Mouse (Mus musculus) T-helper 17 cell (primary cell): ENCODE measurements around the gene Dpp9.

Experiments
- in situ Hi-C, 2 experiments: fragments of 300-600 bp; cut with MboI, MseI; formaldehyde crosslinking; loops; 1 replicate in 1 of 2; 2 replicates in 1 of 2; pipeline ENCODE4 v1.15.1; 2025; ENCODE audit warnings: high pct_unique_total_duplicates in 2 of 2

The Dpp9 gene

GRCm38 (mm10) chr17:56147420-56147819 is 71.3 kb downstream of the Dpp9 start:
- in situ Hi-C loops: no loop called here

GRCm38 (mm10) chr17:56146131-56146530 is 72.6 kb downstream of the Dpp9 start:
- in situ Hi-C loops: no loop called here

- in situ Hi-C loops: no loop called here
Observed at GRCm38 (mm10) chr17:56144546-56144945, 74.2 kb downstream of the Dpp9 start.

DNA sequence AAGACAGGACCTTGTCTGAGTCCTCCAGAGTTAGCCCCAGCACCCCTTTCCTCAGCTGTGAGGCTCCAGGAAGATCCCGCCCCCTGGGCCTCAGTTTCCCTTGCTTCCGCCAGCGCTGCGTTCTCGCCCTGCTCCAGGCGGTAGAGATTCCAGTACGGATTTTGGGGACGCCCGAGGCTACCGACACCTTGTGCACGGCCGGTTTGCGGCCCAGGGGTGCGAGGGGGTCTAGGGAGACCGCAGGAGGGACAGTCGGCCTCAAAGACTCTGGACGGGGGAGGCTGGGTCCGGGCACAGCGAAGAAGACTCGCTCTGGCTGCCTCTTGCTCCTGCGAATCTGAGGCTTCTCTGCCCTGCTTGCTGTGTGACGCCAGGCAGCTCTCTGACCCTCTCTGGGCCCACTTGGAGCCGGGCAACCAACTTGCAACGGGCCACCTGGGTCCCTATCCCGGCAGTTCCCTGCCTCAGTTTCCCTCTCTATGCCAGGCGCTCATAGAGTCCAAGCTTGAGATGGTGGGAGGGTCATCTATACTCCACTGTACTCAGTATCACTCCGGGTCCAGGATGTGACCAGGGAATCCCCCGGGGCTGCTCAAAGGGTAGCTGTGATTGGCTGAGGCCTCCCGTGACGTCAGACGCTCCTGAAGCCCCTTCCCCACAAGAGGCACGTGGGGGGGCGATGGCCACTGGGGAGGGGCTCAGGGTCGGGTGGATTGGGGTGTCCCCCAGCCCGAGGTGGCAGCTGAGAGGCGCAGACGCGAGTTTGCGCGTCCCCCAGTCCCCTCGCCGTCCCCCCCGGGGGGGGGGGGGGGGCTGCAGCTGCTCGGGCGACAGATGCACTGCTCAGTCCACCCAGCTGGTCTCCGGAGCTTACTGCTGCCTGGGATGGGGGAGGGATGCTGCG is 76.8 kb downstream of the Dpp9 start:
- in situ Hi-C loops: no loop called here

- in situ Hi-C loops: no loop called here
Observed at GRCm38 (mm10) chr17:56139858-56140595, 78.7 kb downstream of the Dpp9 start, which contains the start of gene Sema6b. Gene Sema6b, minus strand, starts transcription at chr17:56140343.

- in situ Hi-C loops: no loop called here
Observed at GRCm38 (mm10) chr17:56139355-56139754, 79.3 kb downstream of the Dpp9 start.

- in situ Hi-C loops: no loop called here
Observed at GRCm38 (mm10) chr17:56137839-56138613, 80.7 kb downstream of the Dpp9 start.
